Mouse (Mus musculus) central nervous system, embryonic 14 days (tissue): ENCODE data around the gene Olfr465-ps1. TPM values are rescaled to one million over a fixed set of nuclear protein-coding genes. Genes with fewer than 3 reads are reported as not detected.

Source experiments
- polyA plus RNA-seq: library from polyadenylated mRNA; depleted of rRNA; stranded (reverse); fragments of >200 nt; gene quantifications from 2 replicates; pipeline ENCODE4 v1.2.3, GENCODE M21; 2012; rRNA removed

The Olfr465-ps1 gene
- polyA plus RNA-seq: not detected in 2 replicates

GRCm38 (mm10) chr13:65137789-65138188, at the start of gene Olfr465-ps1:
Gene Olfr465-ps1, plus strand, starts transcription at chr13:65138089.

DNA sequence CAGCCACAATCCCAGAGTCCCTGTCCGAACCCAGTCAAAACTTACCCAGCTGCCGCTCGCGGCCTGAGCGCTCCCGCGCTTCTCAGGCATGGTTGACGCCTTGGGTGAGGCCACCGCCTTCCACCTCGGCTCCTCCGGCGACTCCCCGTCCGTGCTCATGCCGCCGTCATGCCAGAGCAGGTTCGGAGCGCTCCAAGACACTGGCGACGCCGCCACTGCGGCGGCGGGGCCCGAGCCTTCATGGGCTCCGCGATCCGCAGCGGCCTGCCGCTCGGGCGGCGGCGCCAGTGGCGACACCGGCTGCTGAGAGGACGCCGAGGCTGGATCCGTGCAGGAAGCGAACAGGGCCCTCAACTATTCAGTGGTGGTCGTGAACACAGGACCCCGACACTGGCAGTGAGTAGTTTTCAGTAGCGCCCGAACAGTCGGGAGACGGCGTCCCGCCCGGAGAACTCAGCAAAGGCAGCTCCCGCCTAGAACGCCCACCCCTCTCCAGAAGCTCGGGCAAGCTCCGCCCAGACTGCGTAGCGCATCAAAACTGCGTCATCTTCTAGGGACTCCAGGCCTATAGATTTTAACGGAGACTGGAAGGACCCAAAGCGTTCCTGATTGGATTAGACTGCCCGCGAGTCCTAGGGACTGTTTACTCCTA, 25.3 kb upstream of the Olfr465-ps1 start, which contains the start of gene Mfsd14b:
Gene Mfsd14b (minus strand): TSS at position 517 of the 652 bp plus-strand sequence.

DNA sequence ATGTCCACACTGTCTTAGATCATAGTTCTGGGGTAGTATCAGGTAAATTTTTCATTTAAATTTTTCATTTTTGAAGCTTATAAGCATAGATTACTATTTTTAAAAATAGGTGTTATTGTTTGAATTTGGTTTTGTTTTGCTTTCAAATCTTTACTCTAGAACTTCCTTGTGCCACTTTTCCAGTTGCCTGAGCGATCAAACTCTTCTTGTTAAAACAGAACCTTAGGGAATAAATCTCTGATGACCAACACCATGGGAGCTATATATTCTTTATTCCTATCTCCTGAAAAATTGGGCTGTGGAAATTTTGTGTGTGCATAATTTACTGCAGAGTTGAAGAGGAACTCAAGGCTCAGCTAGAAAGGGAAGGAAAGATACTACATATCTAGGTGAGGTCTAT, 12.1 kb downstream of the Olfr465-ps1 start, which contains the start of gene Olfr466:
Gene Olfr466 (plus strand): TSS at position 301 of the 400 bp plus-strand sequence.

Other genes with a start within 250 kb of the Olfr465-ps1 start
- 1.1 and 2.4 TPM in 2 replicates for gene Cntnap3, start 234.1 kb upstream of the Olfr465-ps1 start, polyA plus RNA-seq
- gene Spata31, start 220.7 kb upstream of the Olfr465-ps1 start, polyA plus RNA-seq: not detected in 2 replicates
- not detected in 2 replicates for gene Spata31d1c, start 105.0 kb upstream of the Olfr465-ps1 start, polyA plus RNA-seq
- not detected in 2 replicates for gene Prss47, start 85.3 kb upstream of the Olfr465-ps1 start, polyA plus RNA-seq
- gene Mfsd14b, start 25.1 kb upstream of the Olfr465-ps1 start, polyA plus RNA-seq: 19.5 and 20.8 TPM in 2 replicates
- not detected in 2 replicates for gene Olfr466, start 12.2 kb downstream of the Olfr465-ps1 start, polyA plus RNA-seq
- 0.10 TPM in 2 replicates for gene Nlrp4f, start 67.9 kb downstream of the Olfr465-ps1 start, polyA plus RNA-seq
- 0.21 and 0.23 TPM in 2 replicates for gene Gm10775, start 121.5 kb downstream of the Olfr465-ps1 start, polyA plus RNA-seq
- 49.8 and 52.2 TPM in 2 replicates for gene Zfp369, start 140.7 kb downstream of the Olfr465-ps1 start, polyA plus RNA-seq